Mouse (Mus musculus) left cerebral cortex, adult 2 months (tissue): ENCODE results near the gene Lrrc4c. TPM values are rescaled to one million over a fixed set of nuclear protein-coding genes. Genes with fewer than 3 reads are reported as not detected.

Experiments
- DNase-seq, 2 experiments: peaks; one replicate each; pipeline ENCODE4 v3.0.0; 2021 to 2022; ENCODE audit warnings: low spot score in 2 of 2, mixed read lengths in 1 of 2; ENCODE audit errors: extremely low spot score in 1 of 2
- H3K27ac ChIP-seq: fragments of 200-600 bp; 2 replicates; pipeline ENCODE4 v1.8.1; 2022
- H3K4me3 ChIP-seq: fragments of 200-600 bp; 2 replicates; pipeline ENCODE4 v1.8.1; 2022
- CTCF ChIP-seq: fragments of 200-600 bp; IDR thresholded peaks from 2 replicates; pipeline ENCODE4 v1.8.1; 2022; ENCODE audit warnings: antibody characterized with exemption, mild to moderate bottlenecking, moderate library complexity
- intact Hi-C: fragments of 180-260 bp; cut with DNase I; formaldehyde crosslinking; loops from one replicate; pipeline ENCODE4 v1.15.1; 2025
- total RNA-seq, 2 experiments: library from RNA; stranded (reverse); gene quantifications; 2 replicates each; pipeline ENCODE4 v1.2.3; 2021

The Lrrc4c gene
- total RNA-seq, 2 experiments from 2014 or later, result 125 to 133 TPM

- peak; percentile 68 for TF ChIP-seq CTCF
- DNase-seq, result no peak
- intact Hi-C loops, result loop anchor here (2.0 to 10.0 kb wide), 2 partner anchors 245 to 1127 kb away; no protein-coding TSS in a partner anchor
Measured at GRCm38 (mm10) chr2:96337354-96337753, 19.4 kb downstream of the Lrrc4c start.

GRCm38 (mm10) chr2:96401186-96401811, 83.3 kb downstream of the Lrrc4c start:
- intact Hi-C loops, result no loop called here
- no peak for DNase-seq
- TF ChIP-seq CTCF, result no peak
- no peak overlapping the region for H3K4me3 ChIP-seq
- peak overlapping the region; percentile 24; the same call in 1 of the 2 replicates for H3K27ac ChIP-seq

More at GRCm38 (mm10) chr2:96337354-96337753, 19.4 kb downstream of the Lrrc4c start:
- Histone ChIP-seq H3K4me3 (no peak overlapping the region), H3K27ac (no peak overlapping the region)

GRCm38 (mm10) chr2:96402514-96402913, 84.5 kb downstream of the Lrrc4c start:
- Histone ChIP-seq H3K27ac (no peak overlapping the region), H3K4me3 (no peak overlapping the region)
- intact Hi-C loops, result no loop called here
- DNase-seq, result no peak
- no peak for TF ChIP-seq CTCF

- no peak for DNase-seq
- no peak for TF ChIP-seq CTCF
- intact Hi-C loops, result no loop called here
- Histone ChIP-seq H3K4me3 (no peak overlapping the region), H3K27ac (no peak overlapping the region)
Measured at GRCm38 (mm10) chr2:96406856-96407255, 88.9 kb downstream of the Lrrc4c start.

GRCm38 (mm10) chr2:96411182-96411581, 93.2 kb downstream of the Lrrc4c start:
- DNase-seq, result no peak
- no peak for TF ChIP-seq CTCF
- intact Hi-C loops, result no loop called here
- H3K27ac ChIP-seq, result no peak overlapping the region
- H3K4me3 ChIP-seq, result no peak overlapping the region

GRCm38 (mm10) chr2:96461566-96461965, 143.6 kb downstream of the Lrrc4c start:
- H3K4me3 ChIP-seq, result no peak overlapping the region
- no peak for TF ChIP-seq CTCF
- intact Hi-C loops, result no loop called here
- no peak overlapping the region for H3K27ac ChIP-seq
- no peak for DNase-seq

GRCm38 (mm10) chr2:96475674-96476073, 157.7 kb downstream of the Lrrc4c start:
- no peak for TF ChIP-seq CTCF
- intact Hi-C loops, result no loop called here
- no peak overlapping the region for H3K4me3 ChIP-seq
- DNase-seq, result no peak
- no peak overlapping the region for H3K27ac ChIP-seq

- no peak for DNase-seq
- TF ChIP-seq CTCF, result no peak
- intact Hi-C loops, result no loop called here
- Histone ChIP-seq H3K4me3 (no peak overlapping the region), H3K27ac (no peak overlapping the region)
Measured at GRCm38 (mm10) chr2:96499116-96499882, 181.3 kb downstream of the Lrrc4c start.

- TF ChIP-seq CTCF, result no peak
- intact Hi-C loops, result no loop called here
- no peak overlapping the region for H3K4me3 ChIP-seq
- no peak for DNase-seq
- no peak overlapping the region for H3K27ac ChIP-seq
Measured at GRCm38 (mm10) chr2:96504140-96504539, 186.2 kb downstream of the Lrrc4c start.

GRCm38 (mm10) chr2:96505641-96506040, 187.7 kb downstream of the Lrrc4c start:
- intact Hi-C loops, result no loop called here
- TF ChIP-seq CTCF, result no peak
- Histone ChIP-seq H3K4me3 (no peak overlapping the region), H3K27ac (no peak overlapping the region)
- DNase-seq, result no peak

- Histone ChIP-seq H3K4me3 (no peak overlapping the region), H3K27ac (no peak overlapping the region)
- intact Hi-C loops, result no loop called here
- no peak for TF ChIP-seq CTCF
- DNase-seq, result no peak
Measured at GRCm38 (mm10) chr2:96508991-96509390, 191.0 kb downstream of the Lrrc4c start.

- H3K27ac ChIP-seq, result no peak overlapping the region
- H3K4me3 ChIP-seq, result no peak overlapping the region
- DNase-seq, result no peak
- intact Hi-C loops, result no loop called here
- peak; percentile 24 for TF ChIP-seq CTCF
Measured at GRCm38 (mm10) chr2:96537469-96537868, 219.5 kb downstream of the Lrrc4c start.
